Mouse (Mus musculus) liver, embryonic 12.5 days (tissue): ENCODE results near the gene Trmt2a. TPM values are rescaled to one million over a fixed set of nuclear protein-coding genes. Genes with fewer than 3 reads are reported as not detected.

Experiments used
- microRNA counts: library from miRNA; unstranded; fragments of <30 nt; microRNA quantifications from one replicate; lab custom pipeline; 2017
- microRNA-seq: library from miRNA; unstranded; fragments of <30 nt; microRNA quantifications from one replicate; pipeline ENCODE4, GENCODE M21; 2017
- polyA plus RNA-seq: library from polyadenylated mRNA; unstranded; fragments of >200 nt; fragmentation: Nextera tagmentation; extraction: Ambion mirVana; gene quantifications from 2 replicates; pipeline ENCODE4 v1.2.1, GENCODE M21; 2016

The Trmt2a gene
- polyA plus RNA-seq, 1 experiment from 2014 or later = 96.5 TPM

MicroRNAs encoded within 50 kb of the gene (microRNA counts, 519-probe panel; counts per million panel counts)
- 582 counts per million, percentile 70 among the panel's probes with 10 or more counts for microRNA mmu-miR-1306 (lab: Ali Mortazavi, UCI)

Small RNA genes lying within 50 kb of the gene (microRNA-seq; reads per million reads assigned to microRNA genes)
- gene Gm24572 = 6.0 reads per million, percentile 11 among the genes with 10 or more reads in this experiment
- gene Mir1306 = 346 reads per million, percentile 63 among the genes with 10 or more reads in this experiment

Other genes with a start within 250 kb of the Trmt2a start
- gene Dgcr6, start 195.8 kb upstream of the Trmt2a start, polyA plus RNA-seq = 40.4 and 40.5 TPM in 2 replicates
- gene Prodh, start 158.5 kb upstream of the Trmt2a start, polyA plus RNA-seq = 8.6 and 10.1 TPM in 2 replicates
- 0.65 and 0.68 TPM in 2 replicates for gene Rtn4r, start 121.0 kb upstream of the Trmt2a start, polyA plus RNA-seq
- not detected in 2 replicates for gene Ccdc188, start 30.8 kb upstream of the Trmt2a start, polyA plus RNA-seq
- 4.3 and 4.9 TPM in 2 replicates for gene Zdhhc8, start 13.5 kb upstream of the Trmt2a start, polyA plus RNA-seq
- gene Ranbp1, start 53 bp downstream of the Trmt2a start, polyA plus RNA-seq = 595 and 610 TPM in 2 replicates
- 1.7 TPM in 1 of 2 replicates, not detected in the other for gene Gm49776, start 9.6 kb downstream of the Trmt2a start, polyA plus RNA-seq
- gene Dgcr8, start 40.6 kb downstream of the Trmt2a start, polyA plus RNA-seq = 17.1 and 19.0 TPM in 2 replicates
- gene Tango2, start 99.4 kb downstream of the Trmt2a start, polyA plus RNA-seq = 76.3 and 79.3 TPM in 2 replicates
- 12.6 and 12.9 TPM in 2 replicates for gene Arvcf, start 99.5 kb downstream of the Trmt2a start, polyA plus RNA-seq
- 106 and 107 TPM in 2 replicates for gene Txnrd2, start 177.7 kb downstream of the Trmt2a start, polyA plus RNA-seq
- gene Comt, start 178.2 kb downstream of the Trmt2a start, polyA plus RNA-seq = 113 and 120 TPM in 2 replicates